Mouse (Mus musculus): ENCODE measurements around the gene Wdr25.

- TF ChIP-seq POLR2A (IDR thresholded peaks at IDR 0.05; ENCODE audit: borderline replicate concordance, control insufficient read depth, low read depth, low read length) (no peak), CTCF (IDR thresholded peaks at IDR 0.05; ENCODE audit: control insufficient read depth, insufficient read depth, low read length) (no peak)
These were observed 66.8 kb downstream of the Wdr25 start for GRCm38 (mm10) chr12:108960225-108960624.

Data from bone marrow, adult 2 months (tissue).